Mouse (Mus musculus) kidney, adult 2 months (tissue): Measurements from ENCODE around the gene Drd3.

Experiments
- CTCF ChIP-seq: fragments of 200-500 bp; conservative IDR thresholded peaks from 2 replicates; pipeline ENCODE4 v1.5.1; 2011; ENCODE audit warnings: low read depth, mild to moderate bottlenecking, control low read depth, low read length, moderate library complexity, mixed read lengths; ENCODE audit not compliant: insufficient read depth, insufficient read length
- POLR2A ChIP-seq: fragments of 200-500 bp; IDR thresholded peaks from one replicate; pipeline ENCODE4 v1.6.1; 2011; ENCODE audit warnings: low read depth, low read length, control low read depth

GRCm38 (mm10) chr16:43710134-43710475 is 43.7 kb upstream of the Drd3 start:
- no peak for TF ChIP-seq CTCF
- no peak for TF ChIP-seq POLR2A
